Mouse (Mus musculus) lung, postnatal 25 days (tissue): ENCODE measurements around the gene Tex2.
A peak's percentile ranks its signal among the peaks of the same experiment; 100 is the strongest.
"Not testable (repeated sequence)": the region's sequence is repeated elsewhere in the genome, so short reads cannot be mapped to it uniquely, and the experiment has no call there.

Experiments used
- DNase-seq: peaks from one replicate; pipeline ENCODE4 v3.0.0; 2022; ENCODE audit warnings: low spot score

Tex2 gene

DNA sequence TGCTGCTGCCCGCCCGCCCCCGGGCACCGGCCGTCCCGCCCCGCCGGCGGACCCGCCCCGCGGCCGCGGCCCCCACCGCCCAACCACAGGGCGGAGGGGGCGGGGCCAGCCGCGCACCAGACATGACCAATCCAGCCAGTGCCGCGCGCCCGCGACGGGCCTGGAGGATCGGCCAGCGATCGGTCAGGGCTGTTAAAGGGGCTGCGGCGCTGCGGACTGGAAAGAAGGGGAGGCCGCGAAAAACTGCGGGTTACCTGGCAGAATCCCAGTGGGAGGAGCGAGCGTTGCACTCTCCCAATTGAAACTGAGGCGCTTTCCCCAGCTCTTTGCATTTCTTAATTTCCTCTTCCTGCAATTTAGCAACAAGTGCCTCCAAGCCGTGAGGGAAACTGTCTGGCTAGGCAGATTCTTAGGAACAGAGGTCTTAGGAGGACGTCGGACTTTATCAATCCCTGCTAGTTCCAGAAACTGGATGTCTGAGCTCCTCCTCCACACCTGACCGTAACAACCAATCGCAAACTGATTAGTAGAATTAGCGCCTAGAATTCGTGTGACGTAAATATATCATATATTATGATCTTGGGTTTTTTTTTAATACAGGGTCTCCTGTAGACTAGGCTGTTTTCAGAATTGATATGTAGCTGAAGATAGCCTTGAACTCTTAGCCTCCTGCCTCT, at the start of gene Tex2:
Gene Tex2, minus strand, starts transcription at position 463 of the 677 bp plus-strand sequence.
- DNase-seq = peak; percentile 97

DNA sequence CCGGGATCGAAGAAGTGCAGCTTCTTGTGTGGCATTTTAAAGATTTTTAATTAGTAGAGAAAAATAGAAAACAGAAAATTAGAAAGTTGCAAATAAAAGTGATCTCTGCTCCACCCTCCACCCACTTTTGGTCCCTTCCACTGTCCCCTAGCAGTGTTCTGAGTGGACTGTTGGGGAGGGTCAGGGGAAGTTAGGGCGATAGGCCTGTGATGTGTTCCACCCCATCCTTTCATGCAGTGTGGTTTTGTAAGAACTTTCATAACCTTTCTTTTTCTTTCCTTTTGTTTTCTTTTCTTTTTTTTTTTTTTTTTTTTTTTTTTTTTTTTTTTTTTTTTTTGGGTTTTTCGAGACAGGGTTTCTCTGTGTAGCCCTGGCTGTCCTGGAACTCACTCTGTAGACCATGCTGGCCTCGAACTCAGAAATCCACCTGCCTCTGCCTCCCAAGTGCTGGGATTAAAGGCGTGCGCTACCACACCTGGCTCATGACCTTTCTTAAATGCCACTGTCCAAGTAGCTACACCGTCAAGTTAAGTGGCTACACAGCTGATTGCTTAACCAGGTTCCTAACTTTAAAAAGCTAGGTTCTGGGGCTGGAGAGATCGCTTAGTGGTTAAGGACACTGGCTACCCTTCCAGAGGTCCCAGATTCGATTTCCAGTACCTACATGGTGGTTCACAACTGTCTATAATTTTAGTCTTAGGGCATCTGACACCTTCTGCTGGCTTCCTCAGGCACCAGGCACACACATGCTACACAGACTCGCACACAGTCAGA, 49.6 kb upstream of the Tex2 start:
- DNase-seq = no peak

DNA sequence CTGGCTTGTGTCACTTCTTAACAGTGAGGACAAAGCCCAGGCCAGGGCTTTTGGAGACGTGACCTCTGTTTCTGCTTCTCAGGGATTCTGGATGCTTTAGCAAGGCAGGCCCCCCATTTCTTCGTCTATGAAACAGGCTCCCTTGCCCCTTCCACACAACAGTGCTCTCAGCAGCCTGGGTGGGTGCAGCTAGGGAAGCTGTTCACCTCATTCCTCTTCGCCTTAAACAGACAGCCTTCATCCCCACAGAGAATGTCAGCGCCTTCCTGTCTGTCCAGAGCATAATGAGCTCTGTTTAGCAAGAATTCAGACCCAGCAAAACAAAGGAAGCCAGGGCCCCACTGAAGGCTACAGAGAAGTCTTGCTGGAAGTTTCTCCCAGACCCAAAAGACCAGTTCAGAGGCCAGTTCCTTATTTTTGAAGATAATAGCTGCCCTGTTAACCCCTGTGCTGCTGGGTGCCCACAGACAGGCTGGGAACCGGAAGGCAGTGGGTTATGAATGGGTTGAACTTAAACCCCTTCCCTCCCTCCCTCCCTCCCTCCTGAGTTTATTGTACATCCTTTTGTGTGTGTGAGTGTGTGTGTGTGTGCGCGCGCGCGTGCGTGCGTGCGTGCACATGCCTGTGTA, 47.3 kb upstream of the Tex2 start:
- peak; percentile 54 for DNase-seq

- DNase-seq = peak; percentile 92
These were observed 46.5 kb upstream of the Tex2 start for GRCm38 (mm10) chr11:106659598-106660295.

GRCm38 (mm10) chr11:106658051-106658880, 45.0 kb upstream of the Tex2 start:
- peak; percentile 91 for DNase-seq

- not testable (repeated sequence) for DNase-seq
These were observed 43.8 kb upstream of the Tex2 start for GRCm38 (mm10) chr11:106656896-106657498.

DNA sequence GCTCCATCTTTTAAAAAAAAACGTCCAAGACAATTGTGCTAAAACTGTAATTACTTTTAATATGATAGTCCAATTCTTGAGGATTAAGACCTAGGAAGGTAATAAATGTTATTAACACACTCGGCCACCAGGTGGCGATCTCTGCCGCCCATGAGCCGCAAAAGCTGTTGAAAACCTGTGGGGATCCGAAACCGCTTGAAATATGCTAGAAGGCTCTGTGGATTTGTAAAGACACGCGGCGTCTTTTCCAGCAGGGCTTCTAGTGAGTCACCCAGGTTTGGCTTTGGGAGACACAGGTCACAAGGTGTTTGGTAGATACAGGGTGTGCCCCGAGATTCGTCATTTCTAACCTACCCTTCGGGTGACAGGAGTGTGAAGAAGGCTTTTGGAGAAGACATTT, 35.1 kb upstream of the Tex2 start:
- DNase-seq = peak; percentile 82

DNA sequence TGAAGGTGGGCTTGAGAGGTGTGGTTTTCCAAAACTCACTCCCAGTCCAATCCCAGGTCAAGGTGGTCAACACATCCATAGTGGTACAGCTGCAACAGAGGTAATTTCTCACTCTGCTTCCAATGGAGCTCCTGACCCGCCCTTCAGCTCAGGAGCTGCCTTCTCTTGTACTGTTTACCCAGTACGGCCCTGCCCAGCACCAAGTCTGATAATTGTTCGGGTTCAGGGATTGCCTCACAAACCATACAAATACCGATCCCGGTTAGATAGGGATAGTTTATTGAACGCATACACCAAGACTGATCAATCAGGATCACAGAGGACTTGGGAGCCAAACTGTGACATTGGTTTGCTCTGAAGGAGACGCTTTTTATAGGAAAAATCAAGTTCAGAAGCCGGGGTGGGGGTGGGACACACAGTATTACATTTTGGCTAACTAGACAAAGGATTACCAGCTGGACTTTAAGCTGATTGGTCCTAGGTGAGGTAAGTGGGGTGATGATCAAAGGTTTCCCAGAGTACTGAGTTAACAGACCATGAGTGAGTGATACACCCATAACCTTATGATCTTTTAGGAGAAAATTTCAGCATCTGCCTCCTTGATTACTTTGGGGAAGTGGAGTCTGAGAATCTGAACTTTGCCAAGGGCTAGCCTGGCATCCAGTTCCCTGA, 29.9 kb upstream of the Tex2 start:
- no peak for DNase-seq

GRCm38 (mm10) chr11:106641580-106641979, 28.4 kb upstream of the Tex2 start:
- DNase-seq = no peak

DNA sequence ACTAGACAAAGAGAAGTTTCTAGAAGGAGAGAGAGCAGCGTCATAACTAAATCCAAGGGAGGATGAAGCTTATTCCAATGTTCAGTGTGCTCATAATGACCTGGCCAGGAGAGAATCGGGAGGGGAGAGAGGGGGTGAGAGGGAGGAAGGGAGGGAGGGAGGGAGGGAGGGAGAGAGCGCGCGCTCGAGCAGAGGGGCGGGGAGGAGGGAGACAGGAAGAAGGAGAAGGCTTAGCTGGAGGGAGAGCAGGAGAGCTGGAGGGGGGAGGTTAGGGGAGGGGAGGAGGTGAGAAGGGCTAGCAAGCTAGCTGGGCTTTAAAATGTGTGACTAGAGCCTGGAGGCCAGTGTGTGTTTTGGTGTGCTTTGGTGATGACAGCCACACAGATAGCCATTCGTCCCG, 26.8 kb upstream of the Tex2 start:
- no peak for DNase-seq

DNA sequence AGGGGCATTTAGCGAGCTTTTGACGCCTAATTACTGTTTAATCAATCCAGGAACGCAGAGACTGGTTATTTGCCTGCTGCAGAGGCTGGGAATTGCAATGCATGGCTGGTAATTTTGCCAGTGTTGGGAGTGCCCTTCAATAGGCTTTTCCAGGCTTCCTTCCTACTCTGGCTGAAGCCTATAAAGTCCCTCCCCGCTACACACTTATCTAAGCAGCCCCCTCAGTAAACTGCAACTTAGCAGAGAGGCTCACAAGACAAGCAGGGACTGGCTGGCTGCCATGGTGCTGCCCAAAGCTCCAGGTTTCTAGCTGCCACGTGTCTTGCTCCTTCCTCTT, 26.1 kb upstream of the Tex2 start:
- no peak for DNase-seq

DNA sequence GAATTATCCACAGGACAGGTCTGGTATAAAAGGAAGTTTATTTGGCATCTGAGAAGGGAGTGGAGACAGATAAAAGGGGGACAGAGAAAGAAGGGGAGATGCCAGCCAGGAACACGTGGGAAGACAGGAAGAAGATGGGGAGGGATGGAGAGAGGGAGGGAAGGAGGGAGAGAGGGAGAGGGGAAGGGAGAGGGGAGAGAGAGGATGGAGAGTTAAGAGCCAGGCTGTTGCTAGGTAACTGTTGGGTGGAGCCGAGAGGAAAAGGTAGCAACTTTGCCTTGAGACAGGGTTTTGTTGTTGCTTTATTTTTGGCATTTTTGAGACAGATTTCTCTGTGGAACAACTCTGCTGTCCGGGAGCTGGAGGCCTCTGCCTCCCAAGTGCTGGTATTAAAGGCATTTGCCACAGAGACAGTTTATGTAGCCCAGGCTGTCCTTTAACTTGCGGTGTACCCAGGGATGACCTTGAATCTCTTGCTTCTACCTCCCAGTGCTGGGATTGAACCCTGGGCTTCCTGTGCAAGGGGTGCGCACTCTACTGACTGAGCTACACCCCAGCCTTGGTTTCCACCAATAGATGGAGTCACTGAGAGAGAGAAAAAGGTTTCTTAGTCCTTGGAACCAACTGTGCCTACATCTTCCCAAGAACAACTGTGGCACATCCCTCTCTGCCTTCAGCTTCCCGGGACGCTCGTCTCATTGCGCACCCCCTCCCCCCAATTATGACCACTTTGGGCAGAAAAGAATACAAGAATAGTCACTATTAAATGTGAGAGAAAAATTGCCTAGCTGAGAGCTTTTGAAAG, 25.5 kb upstream of the Tex2 start:
- DNase-seq = no peak

GRCm38 (mm10) chr11:106637754-106638153, 24.5 kb upstream of the Tex2 start:
- DNase-seq = peak; percentile 23

GRCm38 (mm10) chr11:106635946-106636345, 22.7 kb upstream of the Tex2 start:
- no peak for DNase-seq

DNA sequence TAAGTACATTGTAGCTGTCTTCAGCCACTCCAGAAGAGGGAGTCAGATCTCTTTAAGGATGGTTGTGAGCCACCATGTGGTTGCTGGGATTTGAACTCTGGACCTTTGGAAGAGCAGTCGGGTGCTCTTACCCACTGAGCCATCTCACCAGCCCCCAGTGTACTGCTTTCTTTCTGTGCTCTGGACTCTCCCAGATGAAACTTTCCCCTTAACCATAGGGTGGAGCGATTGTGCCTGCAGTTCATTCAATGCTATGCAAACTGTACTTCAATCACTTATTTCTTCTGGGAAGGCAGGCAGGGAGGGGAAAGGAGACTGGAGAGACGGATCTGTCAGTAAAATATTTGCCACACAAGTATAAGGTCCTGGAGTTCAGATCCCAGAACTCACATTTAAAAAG, 21.0 kb upstream of the Tex2 start:
- DNase-seq = not testable (repeated sequence)

- no peak for DNase-seq
These were observed 20.2 kb upstream of the Tex2 start for GRCm38 (mm10) chr11:106633456-106633855.

DNA sequence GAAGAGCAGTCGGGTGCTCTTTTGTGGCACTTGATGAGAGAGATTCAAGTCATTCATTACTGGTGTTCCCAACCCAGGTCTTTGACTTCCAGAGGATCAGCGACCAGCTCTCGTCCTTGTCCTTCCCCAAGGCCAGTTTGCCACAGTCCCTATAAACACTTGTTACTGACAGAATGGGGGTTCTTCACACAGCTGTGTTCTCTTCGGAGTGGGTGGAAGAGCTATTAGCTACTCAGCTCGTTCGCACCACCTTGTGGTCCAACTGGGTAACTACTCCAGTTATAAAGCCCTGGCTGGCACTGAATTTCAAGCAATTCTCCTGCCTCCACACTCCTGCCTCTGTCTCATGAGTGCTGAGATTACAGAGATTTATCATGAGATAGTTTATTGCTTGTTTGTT, 14.5 kb upstream of the Tex2 start:
- DNase-seq = peak; percentile 76

DNA sequence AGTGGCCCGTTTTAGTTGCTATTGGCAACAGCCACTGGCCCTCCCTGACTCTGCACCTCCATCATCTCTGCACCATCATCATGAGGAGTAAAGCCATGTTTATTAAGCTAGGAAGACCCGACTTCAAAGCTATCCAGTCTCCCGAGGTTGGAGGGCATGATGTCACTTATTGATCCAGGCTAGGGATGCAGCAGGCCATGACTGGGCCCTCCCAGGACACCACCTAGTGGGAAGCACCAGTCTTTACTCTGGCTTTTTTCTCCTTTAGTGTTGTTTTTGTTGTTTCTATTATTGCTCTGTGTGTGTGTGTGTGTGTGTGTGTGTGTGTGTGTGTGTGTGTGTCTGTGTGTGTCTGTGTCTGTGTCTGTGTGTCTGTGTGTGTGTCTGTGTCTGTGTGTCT, 12.4 kb upstream of the Tex2 start:
- DNase-seq = no peak

DNA sequence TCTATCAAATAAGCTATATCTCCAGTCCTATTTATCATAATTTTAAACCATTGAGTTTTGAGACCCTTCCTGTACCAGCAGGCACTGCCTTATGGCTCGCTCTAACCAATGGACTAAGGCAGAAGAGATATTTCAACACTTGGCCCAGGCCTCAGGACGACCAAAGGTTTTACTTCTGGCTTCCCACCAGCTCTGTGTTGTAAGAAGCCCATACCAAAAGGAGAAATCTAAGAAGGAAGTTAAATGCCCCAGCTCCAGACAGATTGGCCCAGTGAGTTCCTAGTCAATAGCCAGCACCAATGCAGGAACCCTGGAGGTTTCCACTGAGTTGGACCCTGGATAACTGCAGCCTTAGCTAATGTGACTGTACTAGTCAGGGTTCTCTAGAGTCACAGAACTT, 10.4 kb upstream of the Tex2 start:
- peak; percentile 50 for DNase-seq

DNA sequence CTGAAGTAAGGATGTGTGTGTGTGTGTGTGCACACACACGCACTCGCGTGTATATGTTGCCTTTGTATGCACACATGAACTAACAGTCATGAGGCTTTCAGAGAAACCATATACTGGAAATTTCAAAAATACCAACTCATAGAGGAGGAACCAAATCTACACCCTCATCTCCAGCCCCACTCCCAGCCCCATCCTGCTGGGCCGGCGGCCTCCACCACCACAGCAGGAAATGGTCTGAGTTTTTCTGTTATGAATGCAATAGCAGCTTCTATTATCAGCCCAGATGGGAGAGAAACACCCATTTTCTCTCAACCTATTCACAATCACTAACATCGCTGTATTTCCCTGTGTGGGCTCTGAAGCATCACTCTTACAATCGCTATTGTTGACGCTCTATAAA, 8.8 kb upstream of the Tex2 start:
- DNase-seq = no peak
